Mouse (Mus musculus): ENCODE measurements at regions not wholly inside any gene's neighbourhood (a gene's known extent, or its start where the extent isn't known, plus 50 kb on each side); places are given as distances from the start of the nearest gene placed in this dataset.

DNA sequence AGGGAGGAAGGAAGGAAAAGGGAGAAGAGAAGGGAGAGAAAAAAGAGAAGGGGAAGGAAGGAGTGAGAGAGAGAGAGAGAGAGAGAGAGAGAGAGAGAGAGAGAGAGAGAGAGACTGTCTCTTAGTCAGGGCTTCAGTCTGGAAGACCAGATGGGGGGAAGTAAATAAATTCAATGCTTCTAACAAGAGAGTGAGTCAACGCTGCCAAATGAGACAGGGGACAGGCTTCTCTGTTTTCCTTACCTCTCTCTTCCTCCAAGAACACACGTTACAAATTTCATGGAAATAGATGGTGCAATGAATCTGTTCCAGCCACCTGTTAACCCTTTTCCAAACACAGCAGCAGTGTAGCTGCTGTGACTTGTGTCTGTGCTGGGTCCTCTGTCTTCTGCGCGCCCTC lies 85.1 kb upstream of the Gdnf start:
- TF ChIP-seq CTCF (IDR thresholded peaks at IDR 0.05 in 2 of 3, conservative IDR thresholded peaks at IDR 0.05 in 1 of 3; ENCODE audit: control insufficient read depth in 1 of 3, insufficient read depth in 1 of 3, low read depth in 2 of 3, low read length in 3 of 3, poor library complexity in 1 of 3, severe bottlenecking in 1 of 3) (no peak), POLR2A (IDR thresholded peaks at IDR 0.05; ENCODE audit: control insufficient read depth in 1 of 2, insufficient read depth in 1 of 2, low read depth in 1 of 2, low read length in 2 of 2, poor library complexity in 1 of 2) (no peak)
